Mouse (Mus musculus) C2C12 (cell line): Measurements from ENCODE around the gene Plekhm2. TPM values are rescaled to one million over a fixed set of nuclear protein-coding genes. Genes with fewer than 3 reads are reported as not detected.

Source experiments
- H3K27me3 ChIP-seq: one replicate; pipeline ENCODE4 v1.6.1; 2011; ENCODE audit not compliant: control insufficient read depth, insufficient read depth, insufficient read length
- H3K36me3 ChIP-seq: one replicate; pipeline ENCODE4 v1.6.1; 2011; ENCODE audit not compliant: control insufficient read depth, insufficient read depth
- H3K4me3 ChIP-seq: one replicate; pipeline ENCODE4 v1.5.1; 2011; ENCODE audit warnings: mild to moderate bottlenecking, control low read depth; ENCODE audit not compliant: poor library complexity, insufficient read depth, severe bottlenecking
- H3K79me2 ChIP-seq: one replicate; pipeline ENCODE4 v1.6.1; 2011; ENCODE audit not compliant: control insufficient read depth, insufficient read depth
- H3K79me3 ChIP-seq: one replicate; pipeline ENCODE4 v1.6.1; 2011; ENCODE audit warnings: low read depth, control low read depth
- H3ac ChIP-seq: one replicate; pipeline ENCODE3; 2011; ENCODE audit warnings: low read depth; ENCODE audit not compliant: control insufficient read depth, insufficient read length
- CEBPB ChIP-seq: IDR thresholded peaks from one replicate; pipeline ENCODE4 v1.6.1; 2011; ENCODE audit warnings: low read depth, mild to moderate bottlenecking, control low read depth, moderate library complexity
- CTCF ChIP-seq: IDR thresholded peaks from one replicate; pipeline ENCODE4 v1.5.1; 2011; ENCODE audit not compliant: control insufficient read depth, insufficient read depth, insufficient read length
- FOSL1 ChIP-seq: IDR thresholded peaks from one replicate; pipeline ENCODE4 v1.8.0; 2011; ENCODE audit warnings: mild to moderate bottlenecking, low read length; ENCODE audit not compliant: poor library complexity, insufficient read depth, severe bottlenecking
- MAX ChIP-seq: IDR thresholded peaks from one replicate; pipeline ENCODE4 v1.6.1; 2011; ENCODE audit warnings: mild to moderate bottlenecking, control low read depth
- MYOD1 ChIP-seq: IDR thresholded peaks from one replicate; pipeline ENCODE4 v1.6.1; 2011; ENCODE audit warnings: low read depth; ENCODE audit not compliant: control insufficient read depth, insufficient read length
- MYOG ChIP-seq: IDR thresholded peaks from one replicate; pipeline ENCODE4 v1.6.1; 2011; ENCODE audit not compliant: control insufficient read depth, insufficient read length; ENCODE audit errors: extremely low read depth
- USF1 ChIP-seq: IDR thresholded peaks from one replicate; pipeline ENCODE4 v1.6.1; 2011; ENCODE audit warnings: low read depth, mild to moderate bottlenecking, control low read depth, moderate library complexity
- polyA plus RNA-seq: library from polyadenylated mRNA; unstranded; fragments of >200 nt; fragmentation: generic; extraction: Trizol; gene quantifications from one replicate; pipeline ENCODE4 v1.2.1, GENCODE M21; 2012; ENCODE audit warnings: missing spikeins

Plekhm2 gene
- polyA plus RNA-seq, 1 experiment: 13.1 TPM

GRCm38 (mm10) chr4:141682706-141683230, 18.1 kb upstream of the Plekhm2 start:
- TF ChIP-seq CEBPB (no peak), CTCF (no peak), MYOG (no peak), MYOD1 (no peak), FOSL1 (no peak), USF1 (no peak)
- H3ac ChIP-seq: no peak overlapping the region
- peaks cover 41% of the 10 kb centered on the region for H3K36me3 ChIP-seq
- H3K79me2 ChIP-seq: no peaks in the 10 kb centered on the region
- no peaks in the 10 kb centered on the region for H3K27me3 ChIP-seq
- no peak overlapping the region for H3K4me3 ChIP-seq
- H3K79me3 ChIP-seq: peaks cover 2% of the 10 kb centered on the region

GRCm38 (mm10) chr4:141681767-141682166, 17.1 kb upstream of the Plekhm2 start:
- peak; percentile 19 for TF ChIP-seq CEBPB
- no peak for TF ChIP-seq CTCF
- Histone ChIP-seq H3K4me3 (no peak overlapping the region), H3ac (peak overlapping the region; percentile 15), H3K79me3 (peaks cover 2% of the 10 kb centered on the region), H3K36me3 (peaks cover 41% of the 10 kb centered on the region), H3K79me2 (no peaks in the 10 kb centered on the region), H3K27me3 (no peaks in the 10 kb centered on the region)

GRCm38 (mm10) chr4:141680892-141681291, 16.2 kb upstream of the Plekhm2 start:
- Histone ChIP-seq H3ac (no peak overlapping the region), H3K36me3 (peaks cover 41% of the 10 kb centered on the region), H3K79me2 (no peaks in the 10 kb centered on the region), H3K27me3 (no peaks in the 10 kb centered on the region), H3K4me3 (no peak overlapping the region), H3K79me3 (peaks cover 2% of the 10 kb centered on the region)
- TF ChIP-seq USF1 (no peak), CTCF (no peak), MYOD1 (no peak), CEBPB (no peak), MAX (no peak), FOSL1 (no peak), MYOG (no peak)

- no peak for TF ChIP-seq MYOD1
- no peak for TF ChIP-seq CTCF
- TF ChIP-seq MYOG: no peak
- no peak for TF ChIP-seq USF1
- TF ChIP-seq FOSL1: no peak
- no peak for TF ChIP-seq CEBPB
- no peak for TF ChIP-seq MAX
- no peaks in the 10 kb centered on the region for H3K27me3 ChIP-seq
- H3K79me2 ChIP-seq: no peaks in the 10 kb centered on the region
- no peak overlapping the region for H3K4me3 ChIP-seq
- H3ac ChIP-seq: no peak overlapping the region
- peaks cover 2% of the 10 kb centered on the region for H3K79me3 ChIP-seq
- H3K36me3 ChIP-seq: peaks cover 22% of the 10 kb centered on the region
Measured at GRCm38 (mm10) chr4:141679016-141679415, 14.3 kb upstream of the Plekhm2 start.

- no peak overlapping the region for H3ac ChIP-seq
- no peaks in the 10 kb centered on the region for H3K36me3 ChIP-seq
- H3K79me3 ChIP-seq: no peaks in the 10 kb centered on the region
- no peaks in the 10 kb centered on the region for H3K79me2 ChIP-seq
- H3K4me3 ChIP-seq: no peak overlapping the region
- no peak for TF ChIP-seq MAX
- TF ChIP-seq MYOG: no peak
- no peak for TF ChIP-seq MYOD1
- TF ChIP-seq CEBPB: no peak
- TF ChIP-seq FOSL1: no peak
- TF ChIP-seq CTCF: no peak
- TF ChIP-seq USF1: no peak
- no peaks in the 10 kb centered on the region for H3K27me3 ChIP-seq
Measured at GRCm38 (mm10) chr4:141676462-141676979, 11.8 kb upstream of the Plekhm2 start.

DNA sequence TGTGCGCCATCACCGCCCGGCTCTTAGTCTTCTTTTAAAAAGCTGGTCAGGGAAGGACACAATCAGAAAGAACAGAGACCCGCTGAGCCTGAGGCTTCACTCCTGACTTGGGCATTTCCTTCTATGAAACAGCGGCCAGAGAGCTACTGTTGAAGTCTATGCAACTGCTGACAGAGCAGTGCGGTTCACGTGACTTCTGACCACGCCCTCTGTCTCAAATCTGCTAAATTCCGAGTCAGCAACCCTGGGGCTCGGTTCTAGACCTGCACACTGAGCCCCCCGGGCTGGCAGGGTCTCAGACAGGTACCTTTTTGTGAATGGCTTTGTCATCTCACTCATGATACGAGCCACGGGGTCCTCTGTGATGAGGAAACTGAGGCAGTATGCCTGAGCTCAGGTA, 7.6 kb upstream of the Plekhm2 start:
- no peaks in the 10 kb centered on the region for H3K36me3 ChIP-seq
- H3K27me3 ChIP-seq: no peaks in the 10 kb centered on the region
- no peak overlapping the region for H3K4me3 ChIP-seq
- H3K79me3 ChIP-seq: no peaks in the 10 kb centered on the region
- H3ac ChIP-seq: no peak overlapping the region
- H3K79me2 ChIP-seq: no peaks in the 10 kb centered on the region
- TF ChIP-seq MYOG (no peak), MYOD1 (no peak), FOSL1 (no peak), CEBPB (no peak), USF1 (no peak)
